In genomic region chr8:78251115-78251514, GRCm38 (mm10) we compare ENCODE assay signal across 21 mouse cellular contexts. TPM values are rescaled to one million over a fixed set of nuclear protein-coding genes. Genes with fewer than 3 reads are reported as not detected.
"Had no signal": no experiment of that assay in that cellular context is flagged by ENCODE, and none has a peak within 500 bp of the region (broad histone marks: within the 10 kb centered on the region; RNA-seq: fewer than 3 reads in every experiment).

No protein-coding gene starts in this region.

- H3K9ac ChIP-seq: liver, embryonic 14.5 days; lung, embryonic 14.5 days; neural tube, embryonic 13.5 days; neural tube, embryonic 15.5 days had no signal

- H3K9me3 ChIP-seq: midbrain, embryonic 10.5 days; neural tube, embryonic 13.5 days; neural tube, embryonic 15.5 days had no signal

- H3K4me2 ChIP-seq: lung, embryonic 14.5 days; neural tube, embryonic 13.5 days; neural tube, embryonic 15.5 days had no signal

- ATAC-seq: midbrain, embryonic 16.5 days had no signal

- H3K27ac ChIP-seq: liver, embryonic 14.5 days; midbrain, embryonic 10.5 days; neural tube, embryonic 13.5 days; neural tube, embryonic 15.5 days had no signal

- DNase-seq: lung, adult 18-20 months; lung, embryonic 14.5 days; lung, postnatal 10 days; lung, postnatal 4 days; retina, postnatal 1 day; right cerebral cortex, adult 18-20 months; right cerebral cortex, postnatal 25 days; right cerebral cortex, postnatal 4 days; spleen, adult 18-20 months; thymus, adult 18-20 months; thymus, postnatal 14 days; thymus, postnatal 36 days had no signal

- H3K4me1 ChIP-seq: neural tube, embryonic 13.5 days; neural tube, embryonic 15.5 days had no signal

- H3K36me3 ChIP-seq: midbrain, embryonic 10.5 days; neural tube, embryonic 13.5 days; neural tube, embryonic 15.5 days had no signal

- H3K27me3 ChIP-seq: neural tube, embryonic 13.5 days; neural tube, embryonic 15.5 days had no signal

- H3K4me3 ChIP-seq: midbrain, embryonic 10.5 days; myocyte; neural tube, embryonic 13.5 days; neural tube, embryonic 15.5 days had no signal

RNA-seq across cellular contexts. Expression of gene Ttc29, which starts 38.0 kb away (rescaled TPM):
- polyA plus RNA-seq: liver, embryonic 14.5 days; liver, embryonic 16.5 days; lung, embryonic 14.5 days; midbrain, embryonic 10.5 days; myocyte; neural tube, embryonic 13.5 days; small intestine, adult 2 months; stomach, embryonic 14.5 days had no signal
